Comparison of ENCODE assay signal across 19 mouse cellular contexts in genomic region chr9:5126821-5127220, GRCm38 (mm10).
DNase-seq lines count a peak whose midpoint lies in the region.
"Had no signal": no experiment of that assay in that cellular context is flagged by ENCODE, and none has a peak within 500 bp of the region (broad histone marks: within the 10 kb centered on the region; RNA-seq: fewer than 3 reads in every experiment).

No protein-coding gene starts in this region.

- DNase-seq in ES-CJ7 (ENCODE audit: low read depth, low spot score): peak; percentile 51
- peak; percentile 79 for DNase-seq in R1 (ENCODE audit: low read depth, low spot score)
- DNase-seq in ZHBTc4 (ENCODE audit: low read depth, low spot score): peak; percentile 17
- no peak for DNase-seq in frontal cortex, postnatal 14 days (ENCODE audit: low spot score in 2 of 2)
- no peak for DNase-seq in layer of hippocampus, postnatal 10 days (ENCODE audit: low spot score in 2 of 2)
- no peak for DNase-seq in kidney, postnatal 14 days
- DNase-seq: adrenal gland, adult 2 months; adrenal gland, adult 8-10 months; adrenal gland, postnatal 10 days; adrenal gland, postnatal 14 days; adrenal gland, postnatal 25 days; adrenal gland, postnatal 36 days; B cell, adult 2 months; cerebellum, adult 11 months; cerebellum, adult 11-12 months; cerebellum, adult 18-20 months; cerebellum, adult 2 months; cerebellum, adult 8-10 months; cerebellum, adult 9-10 months had no signal

Comparison
In these comparisons a context has a peak if more than half of its experiments do, and no peak if none do; other contexts are left out.
1. DNase-seq: peak in ES-CJ7 (single experiment), R1 (single experiment) and ZHBTc4 (single experiment); none in frontal cortex, postnatal 14 days (0 of 2), layer of hippocampus, postnatal 10 days (0 of 2) and kidney, postnatal 14 days (single experiment).